Mouse (Mus musculus): ENCODE results near the gene 0610040J01Rik.

DNA sequence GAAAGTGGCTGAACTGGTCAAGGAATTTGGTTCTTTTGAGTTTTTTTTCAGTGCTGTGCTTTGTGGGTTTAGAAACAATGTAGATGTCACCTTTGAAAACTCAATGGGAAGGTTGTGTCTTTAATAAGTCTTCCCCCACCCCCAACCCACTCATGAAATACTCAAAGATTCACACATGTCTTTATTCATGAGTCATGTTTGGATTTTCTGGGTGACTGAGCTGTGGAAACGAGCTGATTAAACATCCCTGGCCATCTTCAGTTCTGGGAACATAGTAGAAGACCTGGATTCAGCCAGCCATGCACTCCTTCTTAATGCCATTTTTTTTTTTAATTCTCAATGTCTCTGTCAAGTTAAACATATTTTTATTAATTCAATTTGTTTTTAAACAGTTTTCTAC, 38.6 kb upstream of the 0610040J01Rik start:
- TF ChIP-seq CTCF (IDR thresholded peaks at IDR 0.05; ENCODE audit: low read depth, low read length), result no peak
- no peak for TF ChIP-seq POLR2AphosphoS5 (IDR thresholded peaks at IDR 0.05; ENCODE audit: insufficient replicate concordance, low read depth, low read length)
- TF ChIP-seq GATA1 (IDR thresholded peaks at IDR 0.05; ENCODE audit: borderline replicate concordance, low read length), result no peak

Measured in G1E (cell line).